Mouse (Mus musculus): ENCODE results near the gene Erlin1. TPM values are rescaled to one million over a fixed set of nuclear protein-coding genes. Genes with fewer than 3 reads are reported as not detected.

The Erlin1 gene
- 10 to 100 TPM; 23.4 to 26.1 TPM for total RNA-seq (2021)

- intact Hi-C loops (cut with DNase I) = no loop called here
- peak; percentile 95 for DNase-seq
Observed at GRCm38 (mm10) chr19:44069121-44069913, at the start of gene Erlin1. Gene Erlin1, minus strand, starts transcription at chr19:44069785.

GRCm38 (mm10) chr19:44117793-44118192 is 48.2 kb upstream of the Erlin1 start:
- intact Hi-C loops (cut with DNase I) = no loop called here
- DNase-seq = no peak

GRCm38 (mm10) chr19:44111706-44112105 is 42.1 kb upstream of the Erlin1 start:
- peak; percentile 2 for DNase-seq
- intact Hi-C loops (cut with DNase I) = no loop called here

DNA sequence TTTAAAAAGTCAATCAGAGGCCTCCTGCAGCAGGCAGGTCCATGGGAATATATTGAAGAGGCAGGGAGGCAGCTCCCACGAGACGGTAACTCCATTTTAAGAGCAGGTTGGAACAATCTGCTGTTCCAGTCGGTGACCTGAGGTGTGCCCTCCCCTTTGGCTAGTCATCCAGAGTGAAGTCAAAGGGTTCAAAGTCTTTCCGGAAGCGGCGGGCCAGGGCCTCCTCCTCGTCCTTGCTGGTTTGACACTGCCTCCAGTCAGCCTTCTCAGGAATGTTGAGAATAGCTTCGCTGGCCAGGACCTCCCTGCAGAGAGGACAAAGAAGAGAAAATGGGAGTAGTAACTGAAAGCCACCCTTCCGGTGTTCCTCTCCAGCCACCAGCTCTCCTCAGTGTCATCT is 40.8 kb upstream of the Erlin1 start:
- intact Hi-C loops (cut with DNase I) = no loop called here
- no peak for DNase-seq

- intact Hi-C loops (cut with DNase I) = no loop called here
- peak; percentile 14 for DNase-seq
Observed at GRCm38 (mm10) chr19:44108996-44109395, 39.4 kb upstream of the Erlin1 start.

DNA sequence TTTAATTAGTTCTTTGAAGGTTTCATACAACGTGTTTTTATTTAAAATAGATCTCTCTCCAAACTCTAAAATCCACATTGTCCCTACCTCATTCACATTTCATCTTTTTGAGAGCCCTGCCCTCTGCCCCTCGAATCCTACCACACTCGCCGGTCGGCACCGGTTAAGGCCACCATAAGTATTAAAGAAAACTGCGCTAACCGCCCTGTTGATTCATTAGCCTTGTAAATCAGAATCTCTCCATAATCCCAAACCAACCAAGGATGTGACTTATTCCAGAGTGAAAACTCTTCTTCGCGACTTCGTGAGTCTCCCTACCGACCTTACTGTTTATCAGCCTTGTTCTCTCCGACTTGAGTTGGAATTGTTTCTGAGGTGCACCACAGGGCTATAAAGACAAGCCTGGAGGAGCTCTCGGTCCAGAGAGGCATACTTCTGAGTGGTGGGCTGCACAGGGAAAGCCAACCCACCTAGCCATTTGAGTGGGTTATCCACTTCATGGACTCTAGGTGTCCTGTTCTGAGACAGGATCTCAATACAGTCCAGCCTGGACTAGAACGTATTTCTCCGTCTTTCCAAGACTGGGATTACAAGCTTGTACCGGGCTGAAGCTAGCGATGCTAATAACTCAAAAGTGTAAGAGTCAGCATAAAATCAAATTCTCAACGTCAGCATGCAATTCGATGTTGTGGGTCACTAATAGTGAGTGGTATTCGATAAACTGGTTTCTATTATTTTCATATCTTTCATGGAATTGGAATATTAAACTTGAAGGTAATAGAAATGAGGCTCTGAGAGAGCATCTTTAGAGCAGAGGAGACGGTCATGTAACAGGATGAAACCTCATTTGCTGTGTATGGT is 38.3 kb upstream of the Erlin1 start:
- DNase-seq = no peak
- intact Hi-C loops (cut with DNase I) = no loop called here

GRCm38 (mm10) chr19:44106831-44107660 is 37.5 kb upstream of the Erlin1 start, which contains the start of gene Chuk:
Gene Chuk, minus strand, starts transcription at chr19:44107480.
- intact Hi-C loops (cut with DNase I) = no loop called here
- DNase-seq = peak; percentile 96

DNA sequence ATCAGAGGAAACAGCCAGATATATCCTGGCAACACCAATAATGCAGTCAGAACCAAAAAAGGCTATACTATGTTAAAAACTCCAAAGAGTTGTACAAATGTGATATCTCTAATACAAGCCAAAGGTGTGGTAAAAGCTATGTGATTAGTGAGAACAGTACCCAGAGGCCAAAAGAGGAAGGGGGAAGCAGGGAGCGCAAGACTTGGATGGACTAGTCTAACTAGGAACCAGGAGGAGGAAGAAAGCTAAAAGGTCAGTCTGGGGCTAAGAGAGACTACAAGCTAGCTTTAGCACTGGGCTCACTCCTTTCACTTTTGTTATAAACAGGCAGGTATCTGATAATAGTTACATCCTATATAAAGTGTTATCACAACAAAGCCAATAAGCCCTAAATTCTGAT is 34.8 kb upstream of the Erlin1 start:
- intact Hi-C loops (cut with DNase I) = no loop called here

DNA sequence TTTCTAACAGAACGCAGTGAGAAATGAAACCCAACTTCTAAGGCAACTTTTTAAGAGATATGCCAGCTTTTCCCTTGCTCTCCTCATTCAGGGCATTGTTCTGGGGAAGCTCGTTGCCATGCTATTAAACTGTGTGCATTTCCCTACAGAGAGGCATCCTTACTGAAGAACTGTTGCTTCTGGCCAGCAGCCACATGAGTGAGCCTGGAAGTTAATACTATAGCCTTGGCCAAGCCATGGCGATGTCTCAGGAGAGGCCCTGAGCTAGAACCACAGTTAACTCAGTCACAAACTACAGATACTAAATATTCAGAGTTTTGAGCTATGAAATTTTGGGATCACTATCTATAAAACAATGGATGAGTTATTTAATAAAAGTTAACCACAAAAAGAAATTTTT is 33.4 kb upstream of the Erlin1 start:
- intact Hi-C loops (cut with DNase I) = no loop called here
- no peak for DNase-seq

More for the DNA sequence above, 34.8 kb upstream of the Erlin1 start:
- no peak for DNase-seq

GRCm38 (mm10) chr19:44100840-44101239 is 31.3 kb upstream of the Erlin1 start:
- DNase-seq = no peak
- intact Hi-C loops (cut with DNase I) = no loop called here

- intact Hi-C loops (cut with DNase I) = no loop called here
- DNase-seq = no peak
Observed at GRCm38 (mm10) chr19:44086278-44086677, 16.7 kb upstream of the Erlin1 start.

GRCm38 (mm10) chr19:44080920-44081319 is 11.3 kb upstream of the Erlin1 start:
- DNase-seq = no peak
- intact Hi-C loops (cut with DNase I) = no loop called here

DNA sequence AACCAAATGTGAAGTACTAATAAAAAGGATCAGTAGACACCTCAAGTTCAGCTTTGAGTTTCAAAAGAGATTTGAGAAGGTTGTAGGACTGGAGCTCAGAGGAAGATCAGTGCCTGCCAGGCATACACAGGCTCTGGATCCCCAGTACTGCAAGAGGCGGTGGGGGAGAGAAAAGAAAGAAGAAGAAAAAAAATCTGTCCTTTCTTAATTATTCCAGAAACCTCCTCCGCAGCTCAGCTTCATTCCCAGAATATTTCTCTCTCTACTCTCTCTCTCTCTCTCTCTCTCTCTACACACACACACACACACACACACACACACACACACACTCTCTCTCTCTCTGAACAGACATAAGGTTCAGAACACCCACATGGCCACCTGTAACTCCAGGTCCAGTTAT is 10.4 kb upstream of the Erlin1 start:
- no peak for DNase-seq
- intact Hi-C loops (cut with DNase I) = no loop called here

- DNase-seq = no peak
- intact Hi-C loops (cut with DNase I) = no loop called here
Observed at GRCm38 (mm10) chr19:44077024-44077423, 7.4 kb upstream of the Erlin1 start.

GRCm38 (mm10) chr19:44076457-44076856 is 6.9 kb upstream of the Erlin1 start:
- DNase-seq = no peak
- intact Hi-C loops (cut with DNase I) = no loop called here

DNA sequence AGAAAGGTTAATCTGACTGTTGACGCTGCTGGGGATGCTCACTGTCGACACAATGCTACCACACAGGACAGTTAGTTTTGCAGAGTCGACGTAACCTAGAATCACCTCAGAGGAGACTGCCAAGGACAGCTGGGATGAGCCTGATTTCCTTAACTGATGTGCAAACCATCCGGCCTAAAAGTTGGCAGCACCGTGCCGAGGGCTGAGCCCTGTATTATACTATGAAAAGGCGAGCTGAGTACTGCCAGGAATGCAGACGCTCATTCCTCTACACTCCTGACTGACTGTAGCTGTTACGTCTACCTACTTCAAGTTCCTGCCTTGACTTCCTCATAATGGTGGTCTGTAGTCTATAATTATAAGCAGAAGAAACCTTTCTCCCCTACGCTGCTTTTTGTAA is 5.4 kb upstream of the Erlin1 start:
- DNase-seq = no peak
- intact Hi-C loops (cut with DNase I) = no loop called here

- no peak for DNase-seq
- intact Hi-C loops (cut with DNase I) = no loop called here
Observed at GRCm38 (mm10) chr19:44071166-44071565, 1.6 kb upstream of the Erlin1 start.

GRCm38 (mm10) chr19:44069914-44070232 is 288 bp upstream of the Erlin1 start:
- intact Hi-C loops (cut with DNase I) = no loop called here
- DNase-seq = no peak

DNA sequence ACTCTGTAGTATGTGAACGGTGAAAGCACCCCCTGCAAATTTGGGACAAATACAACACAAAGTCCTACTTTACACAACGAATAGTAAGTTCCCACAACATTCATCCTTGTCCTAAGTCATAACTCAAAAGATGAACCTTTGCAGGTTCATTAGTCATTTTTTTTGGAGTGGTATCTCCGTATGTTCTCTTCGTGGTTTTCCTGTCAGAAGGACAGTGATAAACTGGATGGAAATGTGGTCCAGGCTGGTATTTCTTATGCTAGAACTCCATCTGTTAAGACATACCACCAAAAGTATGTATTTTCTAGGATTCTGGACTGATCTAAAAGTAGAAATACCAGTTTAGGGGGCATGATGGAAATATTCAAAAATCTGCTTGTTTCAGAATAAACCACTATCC is 1.4 kb downstream of the Erlin1 start:
- no peak for DNase-seq
- intact Hi-C loops (cut with DNase I) = no loop called here

DNA sequence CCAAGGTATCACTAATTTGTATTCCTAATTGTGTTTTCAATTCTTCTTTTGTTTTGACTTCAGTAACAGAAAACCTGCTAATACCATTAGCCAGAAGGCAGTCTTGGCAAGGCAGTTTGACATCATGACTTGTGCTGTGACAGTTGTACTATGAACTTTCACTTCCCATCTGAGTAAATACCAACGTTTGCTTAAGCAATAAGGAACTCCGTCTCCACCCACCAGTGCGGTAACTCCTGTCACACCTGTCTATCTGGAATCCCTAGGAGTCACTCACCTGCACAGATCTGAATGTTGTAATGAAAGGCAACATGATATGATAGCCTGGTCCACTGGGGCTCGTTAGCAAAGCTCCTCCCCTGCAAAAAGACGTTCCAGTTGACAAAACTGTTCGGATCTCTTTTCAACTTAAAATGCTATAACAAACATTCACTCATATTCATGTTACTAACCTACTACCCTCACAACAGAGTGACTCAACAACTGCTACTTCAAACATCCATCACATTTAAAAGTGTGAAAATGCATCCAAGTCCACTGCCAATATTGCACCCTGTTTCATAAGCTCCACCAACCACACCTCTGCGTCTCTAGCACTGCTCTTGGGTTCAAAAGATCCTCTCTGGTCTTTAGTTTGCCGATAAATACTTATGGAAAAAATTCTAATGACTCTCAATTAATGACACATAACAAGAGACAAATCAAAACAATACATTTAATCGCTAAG is 2.1 kb downstream of the Erlin1 start:
- intact Hi-C loops (cut with DNase I) = no loop called here

More for the DNA sequence above, 2.1 kb downstream of the Erlin1 start:
- DNase-seq = no peak

All from left cerebral cortex, postnatal 4 days (tissue).